Mouse (Mus musculus): ENCODE measurements around the gene Tarbp2.

GRCm38 (mm10) chr15:102498322-102498721 lies 19.7 kb upstream of the Tarbp2 start:
- no peak for TF ChIP-seq EP300 (IDR thresholded peaks at IDR 0.05; ENCODE audit: low read length)
- TF ChIP-seq CTCF (conservative IDR thresholded peaks at IDR 0.05 in 1 of 2, IDR thresholded peaks at IDR 0.05 in 1 of 2; ENCODE audit: low read depth in 2 of 2, low read length in 2 of 2) = no peak
- TF ChIP-seq RCOR1 (conservative IDR thresholded peaks at IDR 0.05; ENCODE audit: low read depth, low read length) = no peak
- TF ChIP-seq POLR2A (IDR thresholded peaks at IDR 0.05; ENCODE audit: low read depth, low read length) = no peak
- no peak for TF ChIP-seq E2F4 (IDR thresholded peaks at IDR 0.05; ENCODE audit: insufficient replicate concordance, low read depth, low read length)
- TF ChIP-seq SIN3A (IDR thresholded peaks at IDR 0.05; ENCODE audit: low read length) = no peak

All from CH12.LX (cell line).